Mouse (Mus musculus): ENCODE results near the gene Slc26a6.

GRCm38 (mm10) chr9:108913621-108914020 lies 60.5 kb downstream of the Slc26a6 start:
- TF ChIP-seq CTCF (IDR thresholded peaks at IDR 0.05; ENCODE audit: control insufficient read depth, insufficient read depth, insufficient replicate concordance, low read depth, low read length) (no peak), POLR2A (IDR thresholded peaks at IDR 0.05; ENCODE audit: control insufficient read depth, low read depth, low read length) (no peak)

Data from testis, adult 2 months (tissue).